Mouse (Mus musculus) kidney, postnatal 36 days (tissue): ENCODE results near the gene Ncapd2.
A peak's percentile ranks its signal among the peaks of the same experiment; 100 is the strongest.
"Not testable (repeated sequence)": the region's sequence is repeated elsewhere in the genome, so short reads cannot be mapped to it uniquely, and the experiment has no call there.

Experiments
- DNase-seq, 2 experiments: peaks; one replicate each; pipeline ENCODE4 v3.0.0; 2021 to 2022; ENCODE audit warnings: mixed read lengths in 2 of 2

Gene Ncapd2

GRCm38 (mm10) chr6:125164672-125165327 lies 26.7 kb downstream of the Ncapd2 start:
- DNase-seq = peak; percentile 57 to 75

- DNase-seq = peak; percentile 85 to 91
Observed at GRCm38 (mm10) chr6:125163801-125164657, 27.5 kb downstream of the Ncapd2 start.

DNA sequence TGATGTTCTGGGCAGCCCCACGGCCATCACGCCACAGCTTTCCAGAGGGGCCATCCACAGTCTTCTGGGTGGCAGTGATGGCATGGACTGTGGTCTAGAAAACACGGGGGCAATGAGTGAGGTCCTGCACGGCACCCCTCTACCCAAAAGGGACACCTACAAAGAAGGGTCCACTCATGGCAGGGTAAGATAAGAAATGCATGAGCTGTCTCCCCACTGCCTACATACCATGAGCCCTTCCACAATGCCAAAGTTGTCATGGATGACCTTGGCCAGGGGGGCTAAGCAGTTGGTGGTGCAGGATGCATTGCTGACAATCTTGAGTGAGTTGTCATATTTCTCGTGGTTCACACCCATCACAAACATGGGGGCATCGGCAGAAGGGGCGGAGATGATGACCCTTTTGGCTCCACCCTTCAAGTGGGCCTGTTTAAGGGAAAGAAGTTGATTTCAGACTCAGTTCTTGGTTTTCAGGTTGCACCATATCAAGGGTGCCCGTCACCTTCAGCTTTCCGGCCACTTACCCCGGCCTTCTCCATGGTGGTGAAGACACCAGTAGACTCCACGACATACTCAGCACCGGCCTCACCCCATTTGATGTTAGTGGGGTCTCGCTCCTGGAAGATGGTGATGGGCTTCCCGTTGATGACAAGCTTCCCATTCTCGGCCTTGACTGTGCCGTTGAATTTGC lies 28.7 kb downstream of the Ncapd2 start:
- DNase-seq = not testable (repeated sequence)

- DNase-seq = peak; percentile 62 to 81
Observed at GRCm38 (mm10) chr6:125161971-125162370, 29.5 kb downstream of the Ncapd2 start.

DNA sequence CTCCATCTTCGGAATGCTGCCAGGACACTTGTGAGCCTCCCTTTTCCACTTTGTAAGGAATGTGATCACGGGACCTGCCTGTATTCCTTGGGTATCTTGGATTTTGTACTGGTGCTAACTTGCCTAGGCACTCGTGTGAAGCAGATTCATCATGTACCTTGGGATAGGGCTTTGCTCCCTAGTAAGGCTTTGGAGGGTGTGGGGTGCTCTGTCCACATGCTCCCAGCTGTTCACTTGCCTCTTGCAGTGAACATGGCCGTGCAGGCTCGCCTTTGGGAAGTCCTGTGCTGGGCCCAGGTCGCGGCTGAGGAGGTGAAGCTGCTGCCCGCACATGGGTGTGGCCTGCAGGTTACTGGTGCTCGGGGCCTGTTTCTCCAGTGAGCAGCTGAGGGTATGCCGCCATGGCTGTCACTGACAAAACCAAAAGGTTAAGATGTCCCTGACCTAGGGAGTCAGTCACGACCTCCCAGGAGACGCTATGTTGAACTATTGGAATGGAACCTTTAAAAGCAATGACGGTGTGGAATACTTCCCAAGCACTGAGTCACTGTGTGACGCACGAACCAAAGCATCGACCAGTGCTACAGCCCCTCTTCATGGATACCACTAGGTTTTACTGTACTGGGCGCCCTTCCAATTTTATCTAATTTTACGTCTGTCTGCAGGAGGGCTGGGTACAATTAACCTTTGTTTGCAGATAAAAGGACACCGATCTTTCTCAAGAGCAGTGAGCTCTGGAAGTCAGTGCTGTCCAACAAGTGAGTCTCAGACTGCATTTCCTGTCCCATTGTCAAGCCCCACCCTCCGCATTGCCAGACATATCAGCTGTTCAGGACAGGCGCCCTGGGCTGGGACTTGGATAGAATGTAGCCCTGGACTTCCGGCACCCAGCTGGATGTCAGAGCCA lies 30.4 kb downstream of the Ncapd2 start:
- DNase-seq = peak; percentile 80 to 84

GRCm38 (mm10) chr6:125160558-125160853 lies 31.0 kb downstream of the Ncapd2 start:
- no peak for DNase-seq

- DNase-seq = no peak
Observed at GRCm38 (mm10) chr6:125159773-125160557, 31.5 kb downstream of the Ncapd2 start.

DNA sequence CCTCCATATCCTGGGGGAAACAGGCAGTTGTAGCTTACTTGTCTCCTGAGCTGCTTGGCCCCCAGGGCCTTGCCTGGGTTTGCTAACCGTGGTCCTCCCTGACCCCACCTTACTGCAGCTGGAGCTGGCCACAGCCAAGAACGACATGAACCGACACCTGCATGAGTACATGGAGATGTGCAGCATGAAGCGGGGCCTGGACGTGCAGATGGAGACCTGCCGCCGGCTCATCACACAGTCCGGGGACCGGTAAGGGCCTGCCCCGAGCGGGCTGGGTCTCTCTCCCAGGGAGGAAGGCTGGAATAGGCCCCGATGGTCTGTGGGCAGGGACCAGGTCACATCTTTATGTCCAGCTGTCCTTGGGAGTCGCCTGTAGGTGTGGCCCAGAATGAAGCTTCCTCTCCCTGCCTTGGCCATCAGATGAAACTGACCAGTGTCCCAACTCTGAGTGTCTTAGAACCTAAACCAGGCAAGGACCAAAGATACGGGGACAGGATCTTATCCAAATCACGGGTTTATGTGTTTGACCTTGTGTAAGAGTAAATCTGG lies 32.5 kb downstream of the Ncapd2 start:
- no peak for DNase-seq

GRCm38 (mm10) chr6:125156903-125157614 lies 34.4 kb downstream of the Ncapd2 start:
- peak; percentile 38 to 47 for DNase-seq

GRCm38 (mm10) chr6:125156491-125156890 lies 35.0 kb downstream of the Ncapd2 start:
- DNase-seq = no peak

- no peak for DNase-seq
Observed at GRCm38 (mm10) chr6:125155262-125155661, 36.2 kb downstream of the Ncapd2 start.

- DNase-seq = peak; percentile 48 to 53
Observed at GRCm38 (mm10) chr6:125154550-125154949, 37.0 kb downstream of the Ncapd2 start.

- DNase-seq = no peak
Observed at GRCm38 (mm10) chr6:125153682-125154081, 37.8 kb downstream of the Ncapd2 start.

GRCm38 (mm10) chr6:125153018-125153389 lies 38.5 kb downstream of the Ncapd2 start:
- no peak for DNase-seq

- DNase-seq = no peak
Observed at GRCm38 (mm10) chr6:125152212-125153017, 39.1 kb downstream of the Ncapd2 start.

- DNase-seq = no peak
Observed at GRCm38 (mm10) chr6:125149569-125149950, 41.9 kb downstream of the Ncapd2 start.

GRCm38 (mm10) chr6:125148926-125149568 lies 42.5 kb downstream of the Ncapd2 start:
- DNase-seq = peak; percentile 78 to 80

DNA sequence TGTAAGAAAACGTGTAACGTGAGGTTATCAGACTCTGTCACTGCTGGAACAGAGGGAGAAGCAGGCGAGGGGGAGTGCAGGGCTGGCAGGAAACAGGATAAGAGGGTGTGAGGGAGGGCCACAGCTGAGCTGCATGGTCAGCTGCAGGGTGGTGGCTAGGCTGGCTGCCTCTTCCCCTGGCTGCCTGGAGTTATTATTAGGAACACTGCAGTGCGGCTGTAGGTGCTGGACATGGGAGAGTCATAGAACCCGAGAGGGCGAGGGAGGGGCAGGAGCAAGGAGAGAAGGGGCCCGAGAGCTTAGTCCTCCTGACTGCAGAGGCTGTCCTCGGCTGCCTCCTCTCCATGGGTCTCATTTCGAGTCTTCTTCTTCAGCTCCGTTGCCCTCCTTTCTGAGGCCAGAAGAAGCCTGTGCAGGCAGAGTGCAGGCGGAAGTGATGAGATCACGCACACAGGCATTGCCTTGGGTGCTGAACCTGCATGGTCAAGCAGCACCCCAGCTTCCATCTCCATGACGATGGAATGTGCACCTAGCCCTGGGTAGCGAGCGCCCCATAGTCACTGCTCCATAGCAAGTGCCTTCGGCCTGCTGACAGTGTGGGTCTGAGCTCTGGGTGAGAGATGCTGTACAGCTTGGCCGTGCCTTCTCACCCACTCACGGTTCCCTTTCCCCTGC lies 43.1 kb downstream of the Ncapd2 start:
- DNase-seq = peak; percentile 39 to 47

GRCm38 (mm10) chr6:125147329-125147728 lies 44.2 kb downstream of the Ncapd2 start:
- DNase-seq = no peak
